Mouse (Mus musculus) kidney, embryonic 16.5 days (tissue): Measurements from ENCODE around the gene Slc9a5. TPM values are rescaled to one million over a fixed set of nuclear protein-coding genes. Genes with fewer than 3 reads are reported as not detected.

ENCODE experiments used
- ATAC-seq: fragments of 200-750 bp; cut with Nextera tagmentation; 2 replicates; pipeline ENCODE4 v1.8.0; 2017; ENCODE audit warnings: moderate TSS enrichment; ENCODE audit not compliant: low FRiP score, low TSS enrichment
- H3K27ac ChIP-seq: fragments of 300-500 bp; sonication (generic); 2 replicates; pipeline ENCODE4 v1.5.1; 2014; ENCODE audit warnings: low read length
- H3K27me3 ChIP-seq: fragments of 300-500 bp; sonication (generic); 2 replicates; pipeline ENCODE4 v1.6.1; 2014; ENCODE audit warnings: low read length, control low read depth, mixed read lengths; ENCODE audit not compliant: insufficient read depth
- H3K36me3 ChIP-seq: fragments of 300-500 bp; sonication (generic); 2 replicates; pipeline ENCODE4 v1.6.1; 2014; ENCODE audit warnings: low read length, control low read depth, mixed read lengths; ENCODE audit not compliant: insufficient read depth
- H3K4me1 ChIP-seq: fragments of 300-500 bp; sonication (generic); 2 replicates; pipeline ENCODE4 v1.6.1; 2014; ENCODE audit warnings: low read length, control low read depth, mixed read lengths; ENCODE audit not compliant: insufficient read depth
- H3K4me2 ChIP-seq: fragments of 300-500 bp; sonication (generic); replicated peaks from 2 replicates; pipeline ENCODE4 v1.6.1; 2014; ENCODE audit warnings: low read depth, low read length
- H3K4me3 ChIP-seq: fragments of 300-500 bp; sonication (generic); 2 replicates; pipeline ENCODE4 v1.5.1; 2014; ENCODE audit warnings: mild to moderate bottlenecking, low read length
- H3K9ac ChIP-seq: fragments of 300-500 bp; sonication (generic); replicated peaks from 2 replicates; pipeline ENCODE4 v1.6.1; 2014; ENCODE audit warnings: low read length
- H3K9me3 ChIP-seq: fragments of 300-500 bp; sonication (generic); 2 replicates; pipeline ENCODE4 v1.6.1; 2016; ENCODE audit warnings: low read length, control low read depth
- WGBS: fragments of 180-500 bp; shearing (Covaris S2); extraction: QIAGEN DNeasy Blood & Tissue Kit; methylation state at CpG from one replicate; pipeline ENCODE4 v1.1.7; 2014; 5-methylcytosine and 5-hydroxymethylcytosine counted together
- polyA plus RNA-seq: library from polyadenylated mRNA; unstranded; fragments of >200 nt; fragmentation: Nextera tagmentation; extraction: Ambion mirVana; gene quantifications from 2 replicates; pipeline ENCODE4 v1.2.1, GENCODE M21; 2015

Gene Slc9a5
- polyA plus RNA-seq, 1 experiment from 2014 or later: 2.5 TPM

DNA sequence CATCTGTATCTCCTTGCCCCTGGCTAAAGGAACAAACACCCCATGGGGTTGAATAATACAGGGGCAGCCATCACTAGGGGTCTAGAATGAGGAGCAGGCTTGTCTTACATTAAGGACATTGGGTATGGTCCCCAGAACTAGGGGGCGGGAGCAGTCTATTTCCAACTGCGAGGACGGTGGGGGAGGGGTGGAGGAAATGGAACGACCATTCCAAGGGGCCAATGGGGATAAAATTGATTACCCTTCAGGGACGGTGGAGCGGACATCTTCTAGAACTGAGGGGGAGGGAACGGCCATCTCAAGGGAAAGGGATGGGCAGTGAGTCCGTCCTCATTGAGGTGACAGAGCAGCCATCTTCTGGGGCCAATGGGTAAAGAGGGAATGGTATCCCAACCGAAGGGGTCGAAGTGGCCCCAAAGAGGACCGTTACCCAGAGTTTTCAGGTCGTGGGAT is 23.0 kb upstream of the Slc9a5 start:
- peak overlapping the region; percentile 94 for H3K4me3 ChIP-seq
- WGBS: 1% methylated on average over 12 of the region's 12 CpGs
- H3K36me3 ChIP-seq: peaks cover 37% of the 10 kb centered on the region
- peaks cover 18% of the 10 kb centered on the region for H3K4me1 ChIP-seq
- ATAC-seq: peak; percentile 69
- no peaks in the 10 kb centered on the region for H3K27me3 ChIP-seq
- no peaks in the 10 kb centered on the region for H3K9me3 ChIP-seq
- peak overlapping the region; percentile 90 for H3K9ac ChIP-seq
- H3K4me2 ChIP-seq: peak overlapping the region; percentile 79
- H3K27ac ChIP-seq: peak overlapping the region; percentile 71

GRCm38 (mm10) chr8:105326141-105326672 is 22.4 kb upstream of the Slc9a5 start, which contains the start of the genes Lrrc29 and Tmem208:
Gene Lrrc29, minus strand, starts transcription at chr8:105326278.
Gene Tmem208, plus strand, starts transcription at chr8:105326354.
- Histone ChIP-seq H3K27ac (peak within 1 kb of the TSS; percentile 92), H3K27me3 (no peaks in the 10 kb centered on the region), H3K9me3 (no peaks in the 10 kb centered on the region), H3K4me1 (peaks cover 18% of the 10 kb centered on the region), H3K4me2 (peak within 1 kb of the TSS; percentile 93), H3K9ac (peak within 1 kb of the TSS; percentile 90), H3K36me3 (peaks cover 42% of the 10 kb centered on the region), H3K4me3 (peak within 1 kb of the TSS; percentile 94)
- peak; percentile 92 for ATAC-seq
- under 1% methylated on average over 36 of the region's 36 CpGs for WGBS

GRCm38 (mm10) chr8:105326968-105327367 is 21.7 kb upstream of the Slc9a5 start:
- peaks cover 49% of the 10 kb centered on the region for H3K36me3 ChIP-seq
- peaks cover 18% of the 10 kb centered on the region for H3K4me1 ChIP-seq

GRCm38 (mm10) chr8:105330325-105330724 is 18.3 kb upstream of the Slc9a5 start:
- Histone ChIP-seq H3K4me3 (no peak overlapping the region), H3K36me3 (peaks cover 63% of the 10 kb centered on the region), H3K27me3 (no peaks in the 10 kb centered on the region), H3K9ac (no peak overlapping the region), H3K4me1 (peaks cover 12% of the 10 kb centered on the region), H3K27ac (no peak overlapping the region), H3K4me2 (no peak overlapping the region), H3K9me3 (no peaks in the 10 kb centered on the region)
- 94% methylated on average over 12 of the region's 12 CpGs for WGBS
- ATAC-seq: no peak

More at GRCm38 (mm10) chr8:105326968-105327367, 21.7 kb upstream of the Slc9a5 start:
- no peaks in the 10 kb centered on the region for H3K9me3 ChIP-seq
- H3K27me3 ChIP-seq: no peaks in the 10 kb centered on the region
- H3K9ac ChIP-seq: peak overlapping the region; percentile 90
- peak overlapping the region; percentile 92 for H3K27ac ChIP-seq
- H3K4me3 ChIP-seq: peak overlapping the region; percentile 94
- WGBS: 37% methylated on average over 6 of the region's 6 CpGs
- ATAC-seq: no peak
- peak overlapping the region; percentile 93 for H3K4me2 ChIP-seq

GRCm38 (mm10) chr8:105331469-105331868 is 17.2 kb upstream of the Slc9a5 start:
- H3K4me2 ChIP-seq: no peak overlapping the region
- 92% methylated on average over 22 of the region's 22 CpGs for WGBS

DNA sequence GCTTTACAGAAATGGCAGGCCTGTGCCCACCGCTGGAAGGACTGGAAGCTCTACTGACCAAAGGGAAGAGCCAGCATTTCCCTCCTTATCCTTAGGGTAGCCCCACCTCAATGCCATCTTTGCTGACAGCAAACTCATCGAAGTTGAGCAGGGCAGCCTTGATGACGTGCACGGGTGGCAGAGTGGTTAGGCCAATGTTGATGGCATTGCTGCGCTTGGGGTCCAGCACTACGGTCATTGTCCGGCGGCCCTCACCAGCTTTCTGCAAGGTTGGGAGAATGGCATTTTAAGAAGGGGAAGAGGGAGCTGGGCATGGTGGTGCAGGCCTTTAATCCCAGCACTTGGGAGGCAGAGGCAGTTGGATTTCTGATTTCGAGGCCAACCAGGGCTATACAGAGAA is 16.7 kb upstream of the Slc9a5 start:
- Histone ChIP-seq H3K9me3 (no peaks in the 10 kb centered on the region), H3K36me3 (peaks cover 79% of the 10 kb centered on the region), H3K9ac (no peak overlapping the region), H3K4me1 (peaks cover 7% of the 10 kb centered on the region), H3K4me3 (no peak overlapping the region), H3K27me3 (no peaks in the 10 kb centered on the region), H3K27ac (no peak overlapping the region), H3K4me2 (no peak overlapping the region)
- WGBS: 92% methylated on average over 9 of the region's 9 CpGs
- ATAC-seq: no peak

More at GRCm38 (mm10) chr8:105331469-105331868, 17.2 kb upstream of the Slc9a5 start:
- Histone ChIP-seq H3K27me3 (no peaks in the 10 kb centered on the region), H3K9me3 (no peaks in the 10 kb centered on the region), H3K4me3 (no peak overlapping the region), H3K36me3 (peaks cover 75% of the 10 kb centered on the region), H3K9ac (no peak overlapping the region), H3K4me1 (peaks cover 9% of the 10 kb centered on the region), H3K27ac (no peak overlapping the region)
- no peak for ATAC-seq

GRCm38 (mm10) chr8:105332523-105332922 is 16.1 kb upstream of the Slc9a5 start:
- Histone ChIP-seq H3K4me2 (no peak overlapping the region), H3K27ac (no peak overlapping the region), H3K4me1 (peaks cover 1% of the 10 kb centered on the region), H3K9me3 (no peaks in the 10 kb centered on the region), H3K36me3 (peaks cover 85% of the 10 kb centered on the region), H3K27me3 (no peaks in the 10 kb centered on the region), H3K4me3 (no peak overlapping the region), H3K9ac (no peak overlapping the region)
- no peak for ATAC-seq
- 51% methylated on average over 2 of the region's 2 CpGs for WGBS

GRCm38 (mm10) chr8:105336373-105337130 is 12.1 kb upstream of the Slc9a5 start:
- Histone ChIP-seq H3K36me3 (peaks cover 60% of the 10 kb centered on the region), H3K27ac (no peak overlapping the region), H3K4me2 (no peak overlapping the region), H3K27me3 (no peaks in the 10 kb centered on the region), H3K9me3 (no peaks in the 10 kb centered on the region), H3K4me3 (no peak overlapping the region), H3K9ac (no peak overlapping the region), H3K4me1 (peaks cover 16% of the 10 kb centered on the region)
- WGBS: 59% methylated on average over 32 of the region's 32 CpGs
- ATAC-seq: no peak

DNA sequence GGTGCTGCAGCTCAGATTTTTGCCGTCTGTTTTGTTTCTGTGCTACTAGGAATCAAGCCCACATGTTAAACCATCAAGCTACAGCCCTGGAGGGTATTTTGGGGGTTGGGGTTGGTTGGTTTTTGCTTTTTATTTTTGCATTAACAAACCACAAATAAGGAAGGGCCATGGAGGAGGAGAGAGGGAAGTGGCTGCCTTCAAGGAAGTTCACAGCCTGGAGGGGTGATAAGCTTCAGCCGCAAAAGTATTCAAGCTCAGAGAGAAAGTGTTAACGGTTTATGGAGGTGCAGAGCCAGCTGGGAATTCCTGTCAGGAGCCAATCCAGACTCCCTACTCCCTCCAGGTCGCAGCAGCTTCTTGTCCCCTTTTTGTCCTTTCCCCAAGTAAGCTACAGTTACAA is 9.7 kb upstream of the Slc9a5 start:
- ATAC-seq: no peak
- Histone ChIP-seq H3K27ac (no peak overlapping the region), H3K36me3 (peaks cover 43% of the 10 kb centered on the region), H3K27me3 (no peaks in the 10 kb centered on the region), H3K9me3 (no peaks in the 10 kb centered on the region), H3K9ac (no peak overlapping the region), H3K4me2 (no peak overlapping the region), H3K4me3 (no peak overlapping the region), H3K4me1 (peaks cover 16% of the 10 kb centered on the region)
- WGBS: 28% methylated on average over 4 of the region's 4 CpGs
